Mouse (Mus musculus): ENCODE data around the gene Tmem189. TPM values are rescaled to one million over a fixed set of nuclear protein-coding genes. Genes with fewer than 3 reads are reported as not detected.

Tmem189 gene
- polyA plus RNA-seq, 1 experiment = 88.8 TPM

DNA sequence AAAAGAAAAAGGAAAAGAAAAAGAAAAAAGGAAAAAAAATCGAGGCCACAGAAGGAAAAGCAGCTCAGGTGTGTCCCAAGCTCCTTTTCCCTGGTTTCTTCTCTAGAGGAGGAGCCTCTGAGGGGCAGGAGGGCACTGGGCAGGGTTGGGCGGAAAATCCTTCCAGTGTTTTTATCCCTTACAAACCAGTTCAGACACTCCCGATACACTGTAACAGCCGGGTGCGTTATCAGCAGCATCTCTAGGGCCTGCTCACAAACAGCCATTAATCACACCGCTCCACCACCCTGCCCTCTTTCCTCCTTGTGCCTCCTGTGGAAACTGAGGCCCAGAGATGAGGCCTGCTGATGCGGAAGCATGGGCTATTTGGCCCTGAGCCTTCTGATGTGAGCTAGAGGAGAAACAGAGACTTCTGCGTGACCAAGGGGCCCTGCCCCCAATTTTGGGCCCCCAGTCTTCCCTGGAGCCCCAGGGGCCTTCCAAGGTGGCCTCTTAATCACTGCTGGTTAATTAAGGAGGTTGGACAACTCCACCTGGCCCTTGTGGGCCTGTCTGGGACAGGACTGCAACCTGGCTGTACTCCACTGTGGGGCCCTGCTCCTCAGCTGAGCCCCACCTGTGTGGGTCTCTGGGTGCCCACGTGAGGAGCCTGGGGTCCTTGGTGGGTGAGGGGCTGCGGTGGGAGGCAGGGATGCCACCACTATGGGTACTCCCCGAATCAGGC, 31.7 kb upstream of the Tmem189 start:
- TF ChIP-seq CTCF (IDR thresholded peaks at IDR 0.05; ENCODE audit: extremely low read depth, insufficient read depth, low read length) (no peak), POLR2A (IDR thresholded peaks at IDR 0.05; ENCODE audit: extremely low read depth, insufficient read depth, low read length) (no peak)
- Histone ChIP-seq H3K4me3 (ENCODE audit: insufficient read depth, low read length) (no peak overlapping the region), H3K27ac (ENCODE audit: insufficient read depth, low read length) (no peak overlapping the region), H3K4me1 (ENCODE audit: control insufficient read depth, insufficient read depth, low read length) (no peaks in the 10 kb centered on the region)

- H3K4me1 ChIP-seq (ENCODE audit: control insufficient read depth, insufficient read depth, low read length) = no peaks in the 10 kb centered on the region
- no peak overlapping the region for H3K27ac ChIP-seq (ENCODE audit: insufficient read depth, low read length)
- no peak overlapping the region for H3K4me3 ChIP-seq (ENCODE audit: insufficient read depth, low read length)
- no peak for TF ChIP-seq POLR2A (IDR thresholded peaks at IDR 0.05; ENCODE audit: extremely low read depth, insufficient read depth, low read length)
- TF ChIP-seq CTCF (IDR thresholded peaks at IDR 0.05; ENCODE audit: extremely low read depth, insufficient read depth, low read length) = no peak
Observed at GRCm38 (mm10) chr2:167719520-167719919, 29.9 kb upstream of the Tmem189 start.

GRCm38 (mm10) chr2:167717208-167717607, 27.6 kb upstream of the Tmem189 start:
- TF ChIP-seq POLR2A (IDR thresholded peaks at IDR 0.05; ENCODE audit: extremely low read depth, insufficient read depth, low read length) = no peak
- Histone ChIP-seq H3K4me1 (ENCODE audit: control insufficient read depth, insufficient read depth, low read length) (no peaks in the 10 kb centered on the region), H3K4me3 (ENCODE audit: insufficient read depth, low read length) (no peak overlapping the region), H3K27ac (ENCODE audit: insufficient read depth, low read length) (no peak overlapping the region)

DNA sequence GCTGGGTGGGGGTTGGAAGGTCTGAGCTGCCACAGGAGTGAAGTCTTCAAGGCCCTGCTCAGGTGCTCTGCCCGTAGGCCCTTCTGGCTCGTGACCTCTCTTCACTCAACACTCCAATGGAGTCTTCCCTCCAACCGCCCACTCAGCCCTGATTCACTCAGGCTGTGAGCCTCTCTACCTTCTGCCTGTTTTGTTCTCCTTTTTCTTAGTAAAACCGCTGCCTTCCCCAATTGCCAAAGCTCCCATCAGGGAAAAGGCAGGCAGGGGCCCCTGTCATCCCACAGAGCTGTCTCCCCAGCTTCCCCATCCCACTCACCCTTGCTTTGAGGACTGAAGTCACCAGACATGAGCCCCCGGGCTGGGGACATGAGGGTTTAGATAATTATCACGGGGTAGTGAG, 25.4 kb upstream of the Tmem189 start:
- Histone ChIP-seq H3K4me3 (ENCODE audit: insufficient read depth, low read length) (no peak overlapping the region), H3K27ac (ENCODE audit: insufficient read depth, low read length) (no peak overlapping the region), H3K4me1 (ENCODE audit: control insufficient read depth, insufficient read depth, low read length) (no peaks in the 10 kb centered on the region)
- TF ChIP-seq POLR2A (IDR thresholded peaks at IDR 0.05; ENCODE audit: extremely low read depth, insufficient read depth, low read length) (no peak), CTCF (IDR thresholded peaks at IDR 0.05; ENCODE audit: extremely low read depth, insufficient read depth, low read length) (no peak)

- TF ChIP-seq CTCF (IDR thresholded peaks at IDR 0.05; ENCODE audit: extremely low read depth, insufficient read depth, low read length) = no peak
- TF ChIP-seq POLR2A (IDR thresholded peaks at IDR 0.05; ENCODE audit: extremely low read depth, insufficient read depth, low read length) = no peak
- H3K27ac ChIP-seq (ENCODE audit: insufficient read depth, low read length) = no peak overlapping the region
- H3K4me3 ChIP-seq (ENCODE audit: insufficient read depth, low read length) = no peak overlapping the region
- no peaks in the 10 kb centered on the region for H3K4me1 ChIP-seq (ENCODE audit: control insufficient read depth, insufficient read depth, low read length)
Observed at GRCm38 (mm10) chr2:167714298-167714697, 24.7 kb upstream of the Tmem189 start.

- H3K4me1 ChIP-seq (ENCODE audit: control insufficient read depth, insufficient read depth, low read length) = no peaks in the 10 kb centered on the region
- H3K27ac ChIP-seq (ENCODE audit: insufficient read depth, low read length) = no peak overlapping the region
- TF ChIP-seq POLR2A (IDR thresholded peaks at IDR 0.05; ENCODE audit: extremely low read depth, insufficient read depth, low read length) (no peak), CTCF (IDR thresholded peaks at IDR 0.05; ENCODE audit: extremely low read depth, insufficient read depth, low read length) (0 out of 2 replicates have a peak, but pooled peaks have one; percentile 2)
- H3K4me3 ChIP-seq (ENCODE audit: insufficient read depth, low read length) = no peak overlapping the region
Observed at GRCm38 (mm10) chr2:167712872-167713821, 23.5 kb upstream of the Tmem189 start.

- no peak overlapping the region for H3K27ac ChIP-seq (ENCODE audit: insufficient read depth, low read length)
- TF ChIP-seq CTCF (IDR thresholded peaks at IDR 0.05; ENCODE audit: extremely low read depth, insufficient read depth, low read length) = no peak
- TF ChIP-seq POLR2A (IDR thresholded peaks at IDR 0.05; ENCODE audit: extremely low read depth, insufficient read depth, low read length) = no peak
- H3K4me3 ChIP-seq (ENCODE audit: insufficient read depth, low read length) = no peak overlapping the region
- H3K4me1 ChIP-seq (ENCODE audit: control insufficient read depth, insufficient read depth, low read length) = no peaks in the 10 kb centered on the region
Observed at GRCm38 (mm10) chr2:167710574-167710973, 21.0 kb upstream of the Tmem189 start.

DNA sequence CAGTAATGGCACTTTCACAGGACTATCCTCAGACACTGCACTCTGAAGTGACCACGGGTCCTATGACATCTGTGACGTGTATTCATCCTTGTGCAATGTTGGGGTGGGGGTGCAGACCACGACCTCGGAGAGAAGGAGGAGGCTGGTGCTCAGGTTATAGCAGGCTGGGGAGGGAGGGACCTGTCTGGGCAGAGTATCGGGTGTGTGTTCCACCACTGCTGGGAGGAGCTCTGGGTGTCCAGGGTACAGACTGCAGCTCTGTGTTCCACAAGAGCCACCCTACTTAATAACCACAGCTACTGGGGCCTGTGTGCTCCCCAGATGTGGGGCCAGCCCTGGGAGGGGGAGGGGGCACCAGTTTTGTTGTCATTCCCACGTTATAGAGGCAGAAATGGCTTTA, 20.3 kb upstream of the Tmem189 start:
- Histone ChIP-seq H3K4me1 (ENCODE audit: control insufficient read depth, insufficient read depth, low read length) (no peaks in the 10 kb centered on the region), H3K4me3 (ENCODE audit: insufficient read depth, low read length) (no peak overlapping the region), H3K27ac (ENCODE audit: insufficient read depth, low read length) (no peak overlapping the region)
- no peak for TF ChIP-seq CTCF (IDR thresholded peaks at IDR 0.05; ENCODE audit: extremely low read depth, insufficient read depth, low read length)

- no peak overlapping the region for H3K27ac ChIP-seq (ENCODE audit: insufficient read depth, low read length)
- TF ChIP-seq CTCF (IDR thresholded peaks at IDR 0.05; ENCODE audit: extremely low read depth, insufficient read depth, low read length) (no peak), POLR2A (IDR thresholded peaks at IDR 0.05; ENCODE audit: extremely low read depth, insufficient read depth, low read length) (no peak)
- no peak overlapping the region for H3K4me3 ChIP-seq (ENCODE audit: insufficient read depth, low read length)
- no peaks in the 10 kb centered on the region for H3K4me1 ChIP-seq (ENCODE audit: control insufficient read depth, insufficient read depth, low read length)
Observed at GRCm38 (mm10) chr2:167708373-167708772, 18.8 kb upstream of the Tmem189 start.
